Mouse (Mus musculus) forebrain, postnatal 0 days (tissue): Measurements from ENCODE around the gene Adamts18. TPM values are rescaled to one million over a fixed set of nuclear protein-coding genes. Genes with fewer than 3 reads are reported as not detected.
"Not testable (repeated sequence)": the region's sequence is repeated elsewhere in the genome, so short reads cannot be mapped to it uniquely, and the experiment has no call there.

Experiments
- ATAC-seq: fragments of 200-750 bp; cut with Nextera tagmentation; 2 replicates; pipeline ENCODE4 v1.8.0; 2017; ENCODE audit warnings: mild to moderate bottlenecking, moderate library complexity
- DNase-seq: peaks from one replicate; pipeline ENCODE4 v3.0.0-alpha.2; 2015
- H3K27ac ChIP-seq: fragments of 300-500 bp; sonication (generic); 2 replicates; pipeline ENCODE4 v1.5.1; 2014; ENCODE audit warnings: low read depth, mild to moderate bottlenecking, antibody characterized with exemption, low read length, moderate library complexity, mixed read lengths
- H3K27me3 ChIP-seq: fragments of 300-500 bp; sonication (generic); 2 replicates; pipeline ENCODE4 v1.6.1; 2014; ENCODE audit warnings: mild to moderate bottlenecking, low read length, mixed read lengths; ENCODE audit not compliant: insufficient read depth
- H3K36me3 ChIP-seq: fragments of 300-500 bp; sonication (generic); 2 replicates; pipeline ENCODE4 v1.6.1; 2014; ENCODE audit warnings: mild to moderate bottlenecking, moderate library complexity; ENCODE audit not compliant: insufficient read depth
- H3K4me1 ChIP-seq: fragments of 300-500 bp; sonication (generic); 2 replicates; pipeline ENCODE4 v1.6.1; 2014; ENCODE audit warnings: antibody characterized with exemption; ENCODE audit not compliant: insufficient read depth
- H3K4me2 ChIP-seq: fragments of 300-500 bp; sonication (generic); 2 replicates; pipeline ENCODE4 v1.6.1; 2014; ENCODE audit warnings: low read depth, mild to moderate bottlenecking, moderate library complexity
- H3K4me3 ChIP-seq: fragments of 300-500 bp; sonication (generic); 2 replicates; pipeline ENCODE4 v1.5.1; 2014; ENCODE audit warnings: low read depth, low read length, mixed read lengths
- H3K9ac ChIP-seq: fragments of 300-500 bp; sonication (generic); 2 replicates; pipeline ENCODE4 v1.6.1; 2014; ENCODE audit warnings: mild to moderate bottlenecking
- H3K9me3 ChIP-seq: fragments of 300-500 bp; sonication (generic); 2 replicates; pipeline ENCODE4 v1.6.1; 2016; ENCODE audit warnings: low read length
- CTCF ChIP-seq: sonication (generic); IDR thresholded peaks from 2 replicates; pipeline ENCODE4 v1.5.1; 2016; ENCODE audit warnings: antibody characterized with exemption, control low read depth, low read depth
- WGBS: fragments of 180-500 bp; shearing (Covaris S2); extraction: QIAGEN DNeasy Blood & Tissue Kit; methylation state at CpG from one replicate; pipeline ENCODE4 v1.1.7; 2014; 5-methylcytosine and 5-hydroxymethylcytosine counted together
- polyA plus RNA-seq: library from polyadenylated mRNA; unstranded; fragments of >200 nt; fragmentation: Nextera tagmentation; extraction: Ambion mirVana; gene quantifications from 2 replicates; pipeline ENCODE4 v1.2.1, GENCODE M21; 2015
- total RNA-seq: library from RNA; depleted of rRNA; stranded (reverse); fragments of >200 nt; gene quantifications from 2 replicates; pipeline ENCODE4 v1.2.3, GENCODE M21; 2014

The Adamts18 gene
- total and polyA plus RNA-seq, 2 experiments from 2014 or later, result 4.7 to 8.9 TPM

DNA sequence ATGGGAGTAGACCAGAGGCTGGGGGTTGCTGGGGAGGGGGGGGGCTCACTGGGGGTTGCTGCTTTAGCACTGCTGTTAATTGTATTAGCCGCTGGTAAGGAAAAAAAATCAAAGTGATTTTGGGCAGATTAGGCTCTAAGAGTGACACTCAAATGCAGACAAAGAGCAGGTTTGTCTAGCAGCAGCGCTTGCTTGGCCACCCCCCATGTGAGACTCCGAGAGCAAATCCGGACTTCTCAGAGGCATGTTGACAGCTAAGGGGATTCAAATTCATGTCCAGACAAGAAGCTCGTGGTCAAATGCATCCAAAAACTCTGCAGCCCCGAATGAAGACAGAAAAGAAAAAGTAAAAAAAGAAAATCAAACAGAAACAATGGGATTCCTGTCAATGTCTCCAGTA is 34.6 kb downstream of the Adamts18 start:
- Histone ChIP-seq H3K36me3 (no peaks in the 10 kb centered on the region), H3K9ac (no peak overlapping the region), H3K4me2 (no peak overlapping the region), H3K4me3 (no peak overlapping the region), H3K27me3 (no peaks in the 10 kb centered on the region), H3K9me3 (no peaks in the 10 kb centered on the region), H3K4me1 (no peaks in the 10 kb centered on the region), H3K27ac (no peak overlapping the region)
- no peak for TF ChIP-seq CTCF
- DNase-seq, result no peak
- 25% methylated on average over 6 of the region's 6 CpGs for WGBS
- ATAC-seq, result no peak

DNA sequence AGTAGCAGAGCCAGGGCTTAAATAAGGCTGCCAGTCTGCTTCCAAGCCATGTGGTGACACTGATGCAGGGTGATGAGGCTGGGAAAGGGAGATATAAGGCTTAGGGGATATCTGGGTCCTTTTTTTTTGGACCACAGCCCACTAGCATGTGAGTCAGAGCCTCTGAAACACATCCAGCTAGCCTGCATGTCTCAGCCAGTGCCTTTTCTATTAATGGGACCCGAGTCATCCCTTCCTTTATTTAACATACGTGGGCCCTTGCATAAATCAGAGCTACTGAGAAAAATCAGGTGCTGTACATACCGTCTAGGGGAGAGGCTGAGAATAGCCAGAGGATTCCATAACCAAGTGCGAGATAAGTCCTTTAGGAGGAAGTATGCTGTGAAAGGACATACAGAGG is 37.0 kb downstream of the Adamts18 start:
- 71% methylated on average over 4 of the region's 4 CpGs for WGBS
- H3K9ac ChIP-seq, result no peak overlapping the region
- peak; percentile 0 for DNase-seq

DNA sequence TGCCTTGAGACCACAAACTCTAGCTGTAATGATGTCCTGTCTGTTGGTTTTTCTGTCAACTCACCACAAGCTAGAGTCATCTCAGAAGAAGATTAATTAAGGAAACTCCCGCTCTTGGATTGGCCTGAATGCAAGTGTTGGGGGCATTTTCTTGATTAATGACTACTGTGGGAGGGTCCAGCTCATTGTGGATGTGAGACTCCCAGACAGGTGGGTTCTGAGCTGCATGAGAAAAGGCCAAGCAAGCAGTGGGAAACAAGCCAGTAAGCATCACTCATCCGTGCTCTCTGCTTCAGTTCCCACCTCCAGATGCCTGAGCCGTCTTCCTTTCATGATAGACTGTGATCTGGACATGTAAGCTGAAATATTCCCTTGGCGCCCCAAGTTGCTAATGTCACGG is 38.6 kb downstream of the Adamts18 start:
- no peak for TF ChIP-seq CTCF
- H3K4me2 ChIP-seq, result no peak overlapping the region
- no peak overlapping the region for H3K27ac ChIP-seq
- H3K4me3 ChIP-seq, result no peak overlapping the region
- no peaks in the 10 kb centered on the region for H3K36me3 ChIP-seq
- no peaks in the 10 kb centered on the region for H3K27me3 ChIP-seq
- no peaks in the 10 kb centered on the region for H3K4me1 ChIP-seq
- no peaks in the 10 kb centered on the region for H3K9me3 ChIP-seq
- no peak overlapping the region for H3K9ac ChIP-seq
- ATAC-seq, result no peak
- no peak for DNase-seq
- 59% methylated on average over 5 of the region's 5 CpGs for WGBS

More for the DNA sequence above, 37.0 kb downstream of the Adamts18 start:
- Histone ChIP-seq H3K27me3 (no peaks in the 10 kb centered on the region), H3K4me3 (no peak overlapping the region), H3K27ac (no peak overlapping the region), H3K9me3 (no peaks in the 10 kb centered on the region), H3K4me2 (no peak overlapping the region), H3K4me1 (no peaks in the 10 kb centered on the region), H3K36me3 (no peaks in the 10 kb centered on the region)
- no peak for TF ChIP-seq CTCF
- ATAC-seq, result no peak

DNA sequence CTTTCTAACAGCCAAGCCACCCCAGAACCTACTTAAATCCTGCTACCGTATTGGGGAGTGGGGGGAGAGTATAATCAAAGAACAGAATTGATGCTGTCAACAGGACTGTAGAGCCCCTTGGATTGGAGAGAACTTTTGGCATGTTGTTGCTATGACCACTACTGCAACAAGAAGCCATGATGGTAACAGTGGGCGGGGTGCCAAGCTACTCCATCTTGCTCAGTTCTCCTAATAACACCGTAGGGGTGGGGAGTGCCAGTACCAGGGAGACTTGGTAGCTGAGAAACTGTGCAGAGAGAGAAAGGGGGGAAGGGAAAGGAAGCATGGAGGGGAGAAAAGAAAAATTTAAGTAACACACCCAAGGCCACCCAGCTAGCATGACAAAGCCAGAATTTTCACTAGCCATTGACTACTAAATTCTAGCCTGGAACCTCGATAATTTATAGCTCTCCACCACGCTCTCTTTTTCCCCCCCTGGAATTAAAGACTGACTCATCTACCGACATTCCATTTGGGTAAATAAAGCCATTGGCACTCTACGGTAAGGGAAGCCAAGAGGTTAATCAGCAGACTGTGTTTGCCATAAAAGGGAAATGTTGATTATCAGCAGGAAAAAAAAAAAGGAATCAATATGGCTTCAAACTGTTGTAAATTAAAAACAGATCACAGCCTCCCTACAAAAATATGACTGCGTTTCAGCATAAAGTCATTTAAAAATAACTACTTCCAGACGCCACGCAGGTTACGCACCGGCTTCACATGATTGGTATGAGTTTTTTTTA is 44.5 kb downstream of the Adamts18 start:
- WGBS, result 73% methylated on average over 12 of the region's 12 CpGs

DNA sequence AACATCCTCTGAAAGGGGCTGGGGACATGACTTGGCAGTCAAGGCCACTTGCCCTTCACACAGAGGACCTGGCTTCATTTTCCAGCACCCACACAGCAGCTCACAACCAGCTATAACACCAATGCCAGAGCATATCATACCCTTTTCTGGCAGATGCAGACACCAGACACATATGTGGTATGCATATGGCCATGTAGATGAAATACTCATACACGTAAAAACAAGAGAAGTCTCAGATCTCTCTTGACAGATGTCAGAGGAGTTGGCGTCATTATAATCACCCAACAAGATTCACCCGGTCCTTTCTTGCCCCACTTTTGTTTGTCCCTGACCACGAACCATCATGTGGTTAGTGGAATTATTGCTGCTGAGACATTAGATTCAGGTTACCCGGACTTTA is 47.0 kb downstream of the Adamts18 start:
- H3K36me3 ChIP-seq, result no peaks in the 10 kb centered on the region
- H3K27me3 ChIP-seq, result no peaks in the 10 kb centered on the region
- WGBS, result 66% methylated on average over 5 of the region's 5 CpGs
- no peak overlapping the region for H3K4me3 ChIP-seq
- H3K9me3 ChIP-seq, result no peaks in the 10 kb centered on the region
- H3K9ac ChIP-seq, result no peak overlapping the region
- no peak for TF ChIP-seq CTCF
- no peak overlapping the region for H3K27ac ChIP-seq
- DNase-seq, result peak; percentile 62
- no peak overlapping the region for H3K4me2 ChIP-seq
- ATAC-seq, result no peak
- H3K4me1 ChIP-seq, result no peaks in the 10 kb centered on the region

More for the DNA sequence above, 44.5 kb downstream of the Adamts18 start:
- Histone ChIP-seq H3K27ac (no peak overlapping the region), H3K4me1 (no peaks in the 10 kb centered on the region), H3K9me3 (no peaks in the 10 kb centered on the region), H3K27me3 (no peaks in the 10 kb centered on the region), H3K4me3 (no peak overlapping the region), H3K36me3 (no peaks in the 10 kb centered on the region), H3K9ac (no peak overlapping the region), H3K4me2 (no peak overlapping the region)
- TF ChIP-seq CTCF, result no peak
- no peak for ATAC-seq
- peak; percentile 0 for DNase-seq

DNA sequence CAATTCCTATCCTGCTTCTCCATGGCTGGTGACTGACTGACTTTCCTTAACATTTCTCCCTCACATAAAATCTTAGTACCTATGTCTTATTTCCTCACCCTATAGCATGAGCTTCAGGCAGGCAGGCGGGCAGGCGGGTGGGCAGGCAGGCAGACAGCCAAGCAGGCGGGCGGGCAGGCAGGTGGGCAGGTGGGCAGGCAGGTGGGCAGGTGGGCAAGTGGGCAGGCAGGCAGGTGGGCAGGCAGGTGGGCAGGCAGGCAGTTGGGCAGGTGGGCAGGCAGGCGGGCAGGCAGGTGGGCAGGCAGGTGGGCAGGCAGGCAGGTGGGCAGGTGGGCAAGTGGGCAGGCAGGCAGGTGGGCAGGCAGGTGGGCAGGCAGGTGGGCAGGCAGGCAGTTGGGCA is 48.0 kb downstream of the Adamts18 start:
- not testable (repeated sequence) for H3K4me3 ChIP-seq, H3K9me3 ChIP-seq, H3K27me3 ChIP-seq, H3K4me1 ChIP-seq, ATAC-seq, H3K9ac ChIP-seq, H3K27ac ChIP-seq, DNase-seq, H3K4me2 ChIP-seq, H3K36me3 ChIP-seq
- 96% methylated on average over 5 of the region's 5 CpGs for WGBS

DNA sequence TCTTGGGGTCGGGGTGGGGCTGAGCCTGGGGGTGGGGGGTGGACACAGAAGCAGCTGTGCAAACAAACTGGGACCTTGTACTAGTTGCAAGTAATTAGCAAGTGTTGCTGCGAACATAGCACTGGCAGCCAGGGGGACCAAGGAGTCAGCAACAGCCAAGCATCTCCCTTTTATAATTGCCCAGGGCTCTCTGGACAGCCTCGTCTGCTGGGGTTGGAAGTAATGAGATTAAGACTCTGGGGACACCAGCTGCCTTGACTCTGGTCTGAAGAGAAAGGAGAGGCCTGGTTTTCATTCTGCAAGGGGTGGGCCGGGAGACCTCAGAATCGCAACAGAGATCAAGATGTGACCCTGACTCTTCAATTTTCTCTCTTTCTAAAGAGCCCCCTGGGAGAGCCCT is 49.0 kb downstream of the Adamts18 start:
- no peak for ATAC-seq
- 48% methylated on average over 5 of the region's 5 CpGs for WGBS
- no peak overlapping the region for H3K4me3 ChIP-seq
- H3K9ac ChIP-seq, result no peak overlapping the region
- H3K4me2 ChIP-seq, result no peak overlapping the region
- H3K4me1 ChIP-seq, result no peaks in the 10 kb centered on the region
- no peaks in the 10 kb centered on the region for H3K27me3 ChIP-seq
- no peaks in the 10 kb centered on the region for H3K9me3 ChIP-seq
- no peak overlapping the region for H3K27ac ChIP-seq
- no peak for DNase-seq
- no peak for TF ChIP-seq CTCF
- H3K36me3 ChIP-seq, result no peaks in the 10 kb centered on the region
